Mouse (Mus musculus) embryonic facial prominence, embryonic 11.5 days (tissue): ENCODE results near the gene Smim14. TPM values are rescaled to one million over a fixed set of nuclear protein-coding genes. Genes with fewer than 3 reads are reported as not detected.
A peak's percentile ranks its signal among the peaks of the same experiment; 100 is the strongest.

ENCODE experiments used
- ATAC-seq: fragments of 200-750 bp; cut with Nextera tagmentation; replicated peaks from 2 replicates; pipeline ENCODE4 v1.8.0; 2017; ENCODE audit warnings: low read depth; ENCODE audit not compliant: insufficient number of reproducible peaks, low FRiP score, low TSS enrichment
- DNase-seq: peaks from one replicate; pipeline ENCODE4 v3.0.0-alpha.2; 2015; ENCODE audit warnings: low spot score
- H3K27ac ChIP-seq: fragments of 300-500 bp; sonication (generic); replicated peaks from 2 replicates; pipeline ENCODE4 v1.5.1; 2014; ENCODE audit warnings: mild to moderate bottlenecking, low read depth, low read length, control low read depth
- H3K27me3 ChIP-seq: fragments of 300-500 bp; sonication (generic); 2 replicates; pipeline ENCODE4 v1.6.1; 2014; ENCODE audit warnings: mild to moderate bottlenecking, low read length, moderate library complexity, mixed read lengths; ENCODE audit not compliant: control insufficient read depth, insufficient read depth
- H3K36me3 ChIP-seq: fragments of 300-500 bp; sonication (generic); replicated peaks from 2 replicates; pipeline ENCODE4 v1.6.1; 2014; ENCODE audit warnings: low read depth, mild to moderate bottlenecking, low read length, moderate library complexity, mixed read lengths; ENCODE audit not compliant: control insufficient read depth, insufficient read depth
- H3K4me1 ChIP-seq: fragments of 300-500 bp; sonication (generic); 2 replicates; pipeline ENCODE4 v1.6.1; 2014; ENCODE audit warnings: low read length, mixed read lengths; ENCODE audit not compliant: control insufficient read depth, insufficient read depth
- H3K4me2 ChIP-seq: fragments of 300-500 bp; sonication (generic); 2 replicates; pipeline ENCODE4 v1.6.1; 2014; ENCODE audit warnings: low read depth, mild to moderate bottlenecking, control low read depth, low read length, moderate library complexity
- H3K4me3 ChIP-seq: fragments of 300-500 bp; sonication (generic); 2 replicates; pipeline ENCODE4 v1.5.1; 2014; ENCODE audit warnings: low read depth, low read length, control low read depth
- H3K9ac ChIP-seq: fragments of 300-500 bp; sonication (generic); replicated peaks from 2 replicates; pipeline ENCODE4 v1.6.1; 2014; ENCODE audit warnings: mild to moderate bottlenecking, control low read depth, low read length
- H3K9me3 ChIP-seq: fragments of 300-500 bp; sonication (generic); replicated peaks from 2 replicates; pipeline ENCODE4 v1.6.1; 2016; ENCODE audit warnings: mild to moderate bottlenecking, low read length, inconsistent platforms, mixed read lengths; ENCODE audit not compliant: control insufficient read depth
- WGBS: fragments of 180-500 bp; shearing (Covaris S2); extraction: QIAGEN DNeasy Blood & Tissue Kit; methylation state at CpG from one replicate; pipeline ENCODE4 v1.1.7; 2014; 5-methylcytosine and 5-hydroxymethylcytosine counted together
- polyA plus RNA-seq: library from polyadenylated mRNA; unstranded; fragments of >200 nt; fragmentation: Nextera tagmentation; extraction: Ambion mirVana; gene quantifications from 2 replicates; pipeline ENCODE4 v1.2.1, GENCODE M21; 2014

Smim14 gene
- polyA plus RNA-seq, 1 experiment from 2014 or later = 77.6 TPM

DNA sequence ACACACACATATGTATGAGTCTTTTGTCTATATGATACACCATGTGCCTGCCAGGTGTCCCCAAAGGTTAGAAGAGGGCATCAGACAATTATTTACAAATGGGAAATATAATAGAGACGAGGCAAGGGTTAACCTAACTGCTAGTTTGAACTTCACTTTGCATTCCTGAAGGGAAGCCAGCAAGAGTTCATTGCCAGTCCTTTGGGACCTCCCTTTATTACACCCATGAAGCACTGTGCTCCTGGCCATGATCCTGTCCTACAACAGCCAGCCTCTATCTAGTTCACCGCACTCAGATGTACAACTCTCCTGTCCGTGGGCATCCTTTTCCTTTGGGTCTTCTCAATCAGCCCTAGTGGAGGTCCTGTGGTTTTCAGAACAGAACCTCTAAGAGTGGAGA lies 23.5 kb downstream of the Smim14 start:
- Histone ChIP-seq H3K9me3 (no peaks in the 10 kb centered on the region), H3K36me3 (no peaks in the 10 kb centered on the region), H3K4me1 (no peaks in the 10 kb centered on the region), H3K27me3 (no peaks in the 10 kb centered on the region), H3K4me2 (no peak overlapping the region), H3K27ac (no peak overlapping the region), H3K4me3 (no peak overlapping the region), H3K9ac (no peak overlapping the region)
- 66% methylated on average over 3 of the region's 3 CpGs for WGBS
- no peak for ATAC-seq
- no peak for DNase-seq

DNA sequence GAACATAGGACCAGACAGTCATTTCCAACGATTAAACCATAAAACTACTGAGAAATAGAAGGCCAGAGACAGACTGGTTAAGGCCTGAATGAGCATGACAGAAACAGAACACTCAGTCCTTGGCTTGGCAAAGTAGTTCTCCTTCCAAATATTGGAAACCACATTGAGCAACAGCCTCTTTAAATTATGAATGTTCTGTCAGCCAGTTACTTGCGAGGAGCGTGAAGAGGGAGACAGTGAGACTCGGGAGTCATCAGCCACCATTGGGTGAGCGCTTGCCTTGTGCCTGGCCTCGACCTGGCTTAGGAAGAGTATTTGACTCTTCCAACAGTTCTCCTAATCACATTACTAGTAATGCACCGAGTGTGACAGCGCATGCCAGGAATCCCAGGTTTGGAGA lies 28.6 kb downstream of the Smim14 start:
- H3K4me2 ChIP-seq = no peak overlapping the region
- H3K4me3 ChIP-seq = no peak overlapping the region
- no peak overlapping the region for H3K9ac ChIP-seq
- H3K4me1 ChIP-seq = no peaks in the 10 kb centered on the region
- ATAC-seq (no peak), DNase-seq (no peak)
- 81% methylated on average over 8 of the region's 8 CpGs for WGBS
- no peaks in the 10 kb centered on the region for H3K9me3 ChIP-seq
- H3K27ac ChIP-seq = no peak overlapping the region
- H3K27me3 ChIP-seq = no peaks in the 10 kb centered on the region
- H3K36me3 ChIP-seq = no peaks in the 10 kb centered on the region

DNA sequence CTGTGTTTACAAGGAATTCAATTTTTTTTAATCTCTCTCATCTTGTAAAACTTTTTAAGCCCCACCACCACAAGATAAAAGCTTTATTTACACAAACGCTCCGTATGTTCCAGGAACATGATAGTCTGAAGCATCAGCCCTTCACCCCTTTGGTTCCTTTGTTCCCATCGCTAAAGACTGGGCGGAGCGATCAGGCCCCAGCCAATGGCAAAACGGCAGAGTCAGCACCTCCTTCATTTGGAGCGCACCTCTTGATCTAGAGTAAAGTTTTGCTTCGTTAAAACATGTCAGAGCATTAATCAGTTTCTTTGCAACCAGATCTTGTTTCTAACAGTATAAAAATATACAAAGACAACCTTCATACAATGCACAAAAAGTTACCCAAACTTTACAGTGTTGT lies 31.2 kb downstream of the Smim14 start:
- Histone ChIP-seq H3K4me2 (no peak overlapping the region), H3K9me3 (no peaks in the 10 kb centered on the region), H3K27me3 (no peaks in the 10 kb centered on the region), H3K4me1 (no peaks in the 10 kb centered on the region), H3K9ac (no peak overlapping the region), H3K27ac (no peak overlapping the region), H3K4me3 (no peak overlapping the region), H3K36me3 (no peaks in the 10 kb centered on the region)
- DNase-seq (peak; percentile 62), ATAC-seq (no peak)
- WGBS = 14% methylated on average over 8 of the region's 8 CpGs

DNA sequence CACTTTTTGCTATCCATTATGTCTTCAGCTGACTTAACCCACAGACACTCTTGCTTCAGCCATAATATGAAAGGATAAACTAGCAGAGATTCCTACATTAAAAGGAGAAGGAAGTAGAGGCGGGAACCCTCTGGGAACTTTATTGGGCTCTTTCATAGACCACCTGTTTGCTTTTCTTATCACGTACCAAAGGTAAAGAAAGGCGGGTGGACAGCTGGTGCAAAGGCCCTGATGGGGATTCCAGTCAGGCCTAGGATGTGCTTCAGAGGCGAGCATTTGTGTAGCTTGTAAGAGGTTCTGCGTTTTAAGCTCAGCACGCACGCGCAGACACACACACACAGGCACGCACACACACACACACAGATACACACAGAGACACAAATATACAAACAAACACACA lies 35.6 kb downstream of the Smim14 start:
- H3K27ac ChIP-seq = no peak overlapping the region
- 89% methylated on average over 9 of the region's 9 CpGs for WGBS
- no peak overlapping the region for H3K4me2 ChIP-seq
- DNase-seq (no peak), ATAC-seq (no peak)
- no peaks in the 10 kb centered on the region for H3K9me3 ChIP-seq
- H3K4me1 ChIP-seq = no peaks in the 10 kb centered on the region
- no peak overlapping the region for H3K4me3 ChIP-seq
- no peaks in the 10 kb centered on the region for H3K27me3 ChIP-seq
- H3K36me3 ChIP-seq = no peaks in the 10 kb centered on the region
- no peak overlapping the region for H3K9ac ChIP-seq

DNA sequence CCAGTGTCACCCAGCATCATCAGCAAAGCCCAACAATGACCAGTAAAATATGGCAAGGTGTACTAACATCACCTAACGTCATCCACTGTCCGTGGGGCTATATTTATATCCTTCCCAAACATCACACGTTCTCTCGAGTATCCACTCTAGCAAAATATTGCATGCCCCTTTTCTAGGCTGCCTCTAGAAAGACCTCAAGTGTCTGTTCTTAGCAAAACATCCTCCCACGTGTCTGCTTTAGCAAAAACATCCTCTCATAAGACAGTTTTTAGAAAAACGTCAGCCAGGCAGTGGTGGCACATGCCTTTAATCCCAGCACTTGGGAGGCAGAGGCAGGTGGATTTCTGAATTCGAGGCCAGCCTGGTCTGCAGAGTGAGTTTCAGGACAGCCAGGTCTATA lies 36.8 kb downstream of the Smim14 start:
- no peaks in the 10 kb centered on the region for H3K9me3 ChIP-seq
- no peak overlapping the region for H3K9ac ChIP-seq
- no peak overlapping the region for H3K4me2 ChIP-seq
- WGBS = 85% methylated on average over 7 of the region's 7 CpGs
- DNase-seq (no peak), ATAC-seq (no peak)
- H3K4me3 ChIP-seq = no peak overlapping the region
- H3K27ac ChIP-seq = no peak overlapping the region
- H3K36me3 ChIP-seq = no peaks in the 10 kb centered on the region
- no peaks in the 10 kb centered on the region for H3K4me1 ChIP-seq
- H3K27me3 ChIP-seq = no peaks in the 10 kb centered on the region

DNA sequence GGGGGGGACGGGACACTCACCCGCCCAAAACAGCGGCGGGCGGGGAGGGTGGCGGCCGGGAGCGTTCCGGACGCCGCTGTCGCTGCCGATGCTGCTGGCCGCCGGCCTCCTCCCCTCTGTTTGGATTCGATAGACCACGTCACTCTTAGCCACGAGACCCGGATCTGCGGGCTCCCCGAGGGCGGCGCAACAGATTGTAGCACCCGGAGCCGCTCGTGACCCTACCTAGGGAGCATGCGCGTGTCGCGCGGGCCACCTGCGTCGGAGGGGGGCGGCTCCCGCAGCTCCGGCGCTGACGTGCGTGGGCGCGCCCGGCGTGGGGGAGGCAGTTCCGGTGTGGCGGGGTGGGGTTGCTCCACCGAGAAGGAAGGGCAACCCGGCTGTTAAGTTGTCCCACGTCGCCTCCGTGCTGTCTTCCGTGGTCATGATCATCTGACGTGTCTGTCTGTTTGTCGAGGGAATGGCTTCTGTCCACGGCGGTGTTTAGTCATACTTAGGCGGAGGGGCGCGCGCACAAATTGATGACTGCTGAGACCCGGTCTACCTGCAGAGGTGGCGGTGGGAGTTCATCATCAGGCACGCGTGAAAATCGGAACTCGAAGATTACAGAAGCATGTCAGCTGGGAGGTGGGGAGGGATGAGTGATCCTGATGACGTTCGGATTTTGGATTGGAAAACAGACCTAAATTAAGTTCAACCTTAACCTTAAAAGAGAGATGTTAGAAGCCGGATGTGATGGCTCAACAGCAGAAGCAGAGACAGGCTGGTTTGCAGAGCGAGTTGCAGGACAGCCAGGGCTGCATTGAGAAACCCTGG lies 44.1 kb downstream of the Smim14 start, which contains the start of gene Gm43552:
Gene Gm43552, minus strand, starts transcription at position 118 of the 816 bp plus-strand sequence.
- WGBS = under 1% methylated on average over 67 of the region's 69 CpGs

DNA sequence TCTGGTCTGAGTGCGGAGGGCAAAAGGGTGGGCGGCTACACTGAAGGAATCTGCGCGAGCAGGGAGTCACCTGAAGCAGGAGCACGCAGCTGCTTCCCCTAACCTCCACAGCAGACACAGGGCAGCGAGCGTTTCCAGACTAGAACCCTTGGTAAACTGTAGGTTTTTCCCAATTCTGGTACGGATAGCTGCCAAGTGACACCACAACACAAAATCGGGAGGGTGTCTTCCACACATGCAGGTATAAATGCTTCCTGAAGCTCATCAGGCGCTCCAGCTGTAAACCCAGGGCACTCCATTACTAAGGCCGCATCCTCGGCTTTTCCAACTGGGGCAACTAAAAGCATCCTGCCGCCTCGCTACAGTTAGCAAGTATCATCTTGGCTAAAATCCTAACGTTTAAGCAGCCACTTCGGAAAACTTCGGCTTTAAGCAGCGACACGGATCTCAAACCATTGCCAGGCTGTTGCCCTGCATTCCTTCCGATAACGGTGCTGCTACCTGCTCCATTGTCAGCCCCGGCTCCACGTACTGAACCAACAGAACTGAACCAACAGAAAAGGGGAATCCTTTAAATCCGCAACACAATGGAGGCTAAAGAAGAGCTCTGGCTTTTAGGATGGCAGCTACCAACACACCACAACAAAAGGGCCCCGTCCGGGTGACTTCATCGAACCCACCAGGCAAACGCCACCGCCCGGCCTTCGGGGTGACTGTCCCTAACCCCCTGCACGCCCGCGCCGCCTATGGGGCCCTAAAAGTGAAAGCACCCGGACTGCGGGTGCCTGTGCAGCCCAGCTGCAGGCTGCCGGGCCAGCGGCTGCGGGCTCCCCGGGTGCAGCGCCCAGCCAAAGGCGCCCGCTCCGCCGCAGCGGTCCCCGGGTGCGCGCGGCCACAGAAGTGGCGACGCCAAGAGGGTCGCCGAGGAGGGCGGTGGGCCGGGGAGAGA lies 44.9 kb downstream of the Smim14 start:
- Histone ChIP-seq H3K4me2 (peak overlapping the region; percentile 60), H3K36me3 (no peaks in the 10 kb centered on the region), H3K27me3 (no peaks in the 10 kb centered on the region), H3K4me1 (no peaks in the 10 kb centered on the region; the same call in 1 of the 2 replicates), H3K4me3 (peak overlapping the region; percentile 92), H3K9me3 (no peaks in the 10 kb centered on the region), H3K9ac (peak overlapping the region; percentile 83), H3K27ac (peak overlapping the region; percentile 80)
- DNase-seq (peak; percentile 72), ATAC-seq (peak; percentile 88)
- WGBS = under 1% methylated on average over 57 of the region's 57 CpGs

More for the DNA sequence above, 44.1 kb downstream of the Smim14 start, which contains the start of gene Gm43552:
- Histone ChIP-seq H3K9me3 (no peaks in the 10 kb centered on the region), H3K36me3 (no peaks in the 10 kb centered on the region), H3K27ac (peak within 1 kb of the TSS; percentile 80), H3K4me2 (peak within 1 kb of the TSS; percentile 60), H3K4me1 (no peaks in the 10 kb centered on the region; the same call in 1 of the 2 replicates), H3K4me3 (peak within 1 kb of the TSS; percentile 92), H3K9ac (peak within 1 kb of the TSS; percentile 83), H3K27me3 (no peaks in the 10 kb centered on the region)
- DNase-seq (peak; percentile 92), ATAC-seq (peak; percentile 97)
